Mouse (Mus musculus) spleen, embryonic (tissue): ENCODE results near the gene Tekt1.

ENCODE experiments used
- CTCF ChIA-PET: fragments of 350-600 bp; sonication (Branson Sonifier 250); formaldehyde crosslinking; loops from one replicate; lab custom pipeline; 2022; lab: Charles Lee

The Tekt1 gene

DNA sequence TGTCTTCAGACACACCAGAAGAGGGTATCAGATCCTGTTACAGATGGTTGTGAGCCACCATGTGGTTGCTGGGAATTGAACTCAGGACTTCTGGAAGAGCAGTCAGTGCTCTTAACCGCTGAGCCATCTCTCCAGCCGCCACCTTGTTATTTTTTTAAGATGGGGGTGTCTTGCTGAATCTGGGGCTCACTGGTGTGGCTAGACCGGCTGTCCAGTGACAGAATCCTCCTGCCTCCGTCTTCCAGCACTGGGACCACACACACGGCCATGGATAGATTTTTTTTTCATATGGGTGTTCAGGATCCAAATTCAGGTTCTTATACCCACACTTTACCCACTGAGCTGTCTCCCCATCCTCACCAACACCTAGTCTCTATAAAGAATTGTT is 19.0 kb downstream of the Tekt1 start:
- CTCF ChIA-PET, result interaction anchor here (1.1 kb wide), 1 partner anchor 83 kb away, joined by 3 read pairs; no protein-coding TSS in a partner anchor

DNA sequence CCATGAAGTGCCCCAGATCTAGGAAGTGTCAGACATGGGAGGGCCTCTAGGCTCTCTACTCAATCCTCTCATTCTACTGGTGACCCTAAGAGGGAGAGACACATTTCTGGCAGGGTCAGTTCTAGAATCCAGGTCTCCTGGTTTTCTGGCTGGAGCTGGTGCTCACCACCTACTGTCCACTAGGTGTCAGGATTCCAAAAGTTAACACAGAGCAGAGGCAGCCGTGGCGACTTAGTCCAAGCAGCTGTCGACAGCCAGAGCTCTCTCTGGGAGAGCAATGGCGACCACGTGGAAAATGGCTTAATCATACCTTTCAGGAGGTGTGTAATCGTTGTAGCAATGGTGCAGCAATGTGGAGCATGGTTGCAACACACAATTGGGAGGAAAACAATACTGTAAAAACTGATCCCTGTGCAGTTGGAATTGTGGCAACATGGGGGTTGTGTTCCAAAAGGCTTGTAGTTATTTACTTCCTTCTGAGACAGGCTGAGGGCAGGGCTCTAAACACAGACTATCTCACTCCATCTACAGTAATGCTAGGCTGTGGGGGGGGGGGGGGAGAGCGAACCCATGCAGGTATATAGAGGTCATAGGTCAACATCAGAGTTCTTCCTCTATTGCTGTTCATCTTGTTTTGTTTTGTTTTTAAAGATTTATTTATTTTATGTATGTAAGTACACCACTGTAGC is 19.5 kb downstream of the Tekt1 start:
- CTCF ChIA-PET, result interaction anchor here (0.6 to 0.8 kb wide), 2 partner anchors 70 to 90 kb away, joined by 3 to 6 read pairs; no protein-coding TSS in a partner anchor

DNA sequence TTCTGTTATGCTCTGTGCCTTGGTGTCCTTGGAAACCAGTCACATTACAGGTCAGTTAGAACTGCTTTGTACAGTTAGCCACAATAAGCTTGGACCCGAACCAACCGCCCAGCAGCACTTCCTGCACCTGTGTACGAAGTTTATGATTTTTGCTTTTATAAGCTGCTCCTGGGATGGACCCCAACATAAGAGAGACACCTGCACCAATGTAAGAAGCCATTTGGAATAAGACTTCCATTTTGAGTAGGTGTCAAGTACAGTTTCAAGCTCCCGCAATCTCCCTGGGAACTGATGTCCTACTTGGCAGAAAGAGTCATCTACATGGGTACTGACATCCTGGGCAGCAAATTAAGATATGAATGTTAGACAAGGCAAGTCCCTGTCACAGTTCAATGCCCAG is 22.5 kb downstream of the Tekt1 start:
- CTCF ChIA-PET, result no interaction called here

DNA sequence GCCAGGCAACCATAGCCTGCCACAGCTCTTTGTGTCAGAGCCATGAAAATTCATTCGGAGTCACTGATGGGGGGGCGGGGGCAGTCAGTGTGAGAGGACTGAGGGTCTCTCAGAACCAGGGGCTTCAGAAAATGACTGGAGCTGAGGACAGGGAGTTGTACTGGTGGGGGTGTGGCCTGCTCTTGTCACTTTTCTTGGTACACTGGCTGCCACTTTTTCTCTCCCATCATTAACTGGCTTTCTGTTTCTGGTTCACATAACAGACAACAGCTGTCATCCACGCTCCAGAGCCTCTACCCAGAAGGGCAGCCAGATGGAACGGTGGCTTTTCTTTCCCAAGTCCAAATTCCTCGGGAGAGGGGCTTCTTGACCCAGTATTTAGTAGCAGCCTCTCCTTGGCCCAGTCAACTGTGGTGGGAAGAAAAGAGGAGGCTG is 23.8 kb downstream of the Tekt1 start:
- CTCF ChIA-PET, result interaction anchor here (0.6 kb wide), 1 partner anchor 64 kb away, joined by 6 read pairs; no protein-coding TSS in a partner anchor

DNA sequence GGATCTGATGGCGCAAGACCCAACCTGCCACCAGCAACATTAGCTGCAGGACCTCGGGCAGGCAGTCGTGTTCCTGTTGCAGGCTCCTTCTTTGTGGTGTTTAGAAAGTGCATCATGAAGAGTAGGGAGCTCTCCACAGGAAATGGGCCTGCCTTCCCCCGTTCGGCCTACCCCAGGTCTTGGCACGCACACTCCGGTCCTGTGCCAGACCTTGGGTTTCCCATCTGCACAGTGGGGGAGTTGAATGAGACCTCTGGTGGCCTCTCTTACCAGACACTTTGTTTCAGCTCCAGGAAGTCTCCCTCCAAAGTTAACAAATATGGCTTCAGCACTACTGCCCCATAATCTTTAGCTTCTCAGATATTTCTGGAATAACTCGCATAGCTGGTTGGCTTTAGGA is 25.5 kb downstream of the Tekt1 start:
- CTCF ChIA-PET, result no interaction called here

DNA sequence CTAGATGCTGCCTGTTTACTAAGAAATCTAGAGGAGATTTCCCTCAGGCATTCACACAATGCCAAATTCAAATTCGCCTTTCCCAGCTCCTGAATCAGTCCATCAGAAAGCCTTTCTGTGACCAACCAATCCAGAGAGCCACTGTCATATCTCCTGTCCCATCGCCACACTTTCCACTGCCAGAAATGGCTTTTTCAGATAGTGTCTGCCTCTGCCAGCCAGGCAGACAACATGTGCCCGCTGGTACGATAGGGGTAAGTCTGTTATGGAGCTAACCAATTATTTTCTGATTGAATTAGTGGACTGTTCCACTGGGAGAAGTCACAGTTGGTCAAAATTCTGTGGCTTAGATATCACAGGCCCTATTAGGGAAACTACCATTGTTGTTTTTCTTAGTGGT is 27.6 kb downstream of the Tekt1 start:
- CTCF ChIA-PET, result interaction anchor here (0.6 kb wide), 1 partner anchor 514 kb away, joined by 3 read pairs; no protein-coding TSS in a partner anchor

DNA sequence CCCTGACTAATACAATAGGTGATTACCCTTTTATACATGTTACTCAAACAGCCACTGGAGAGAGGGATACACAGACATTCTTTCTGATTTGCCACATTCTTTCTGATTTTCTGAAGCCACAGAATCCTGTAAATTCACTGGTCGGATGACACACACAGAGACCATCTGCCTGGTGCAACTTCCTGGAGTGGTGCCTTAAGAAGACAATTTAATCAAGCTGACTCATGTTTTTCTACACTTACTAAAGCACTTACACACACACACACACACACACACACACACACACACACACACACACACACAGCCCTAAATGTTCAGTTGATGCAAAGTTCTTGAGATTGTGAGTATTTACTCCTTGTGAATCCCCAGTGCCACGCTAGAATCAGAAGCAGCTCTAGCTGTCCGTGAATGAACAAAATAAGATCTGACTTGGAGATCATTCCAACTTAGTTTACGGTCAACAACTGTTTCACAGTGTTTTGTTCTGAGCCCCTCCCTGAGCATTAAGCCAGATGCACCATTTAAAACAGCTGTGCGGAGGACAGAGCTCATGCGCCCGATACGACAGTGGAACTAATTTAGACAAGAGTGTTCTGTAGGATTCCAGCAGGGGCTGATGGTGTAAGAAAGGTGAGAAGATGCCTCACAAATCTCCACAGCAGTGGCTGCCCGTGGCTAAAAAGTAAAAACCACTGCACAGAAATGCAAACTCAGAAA is 29.1 kb downstream of the Tekt1 start:
- CTCF ChIA-PET, result no interaction called here

DNA sequence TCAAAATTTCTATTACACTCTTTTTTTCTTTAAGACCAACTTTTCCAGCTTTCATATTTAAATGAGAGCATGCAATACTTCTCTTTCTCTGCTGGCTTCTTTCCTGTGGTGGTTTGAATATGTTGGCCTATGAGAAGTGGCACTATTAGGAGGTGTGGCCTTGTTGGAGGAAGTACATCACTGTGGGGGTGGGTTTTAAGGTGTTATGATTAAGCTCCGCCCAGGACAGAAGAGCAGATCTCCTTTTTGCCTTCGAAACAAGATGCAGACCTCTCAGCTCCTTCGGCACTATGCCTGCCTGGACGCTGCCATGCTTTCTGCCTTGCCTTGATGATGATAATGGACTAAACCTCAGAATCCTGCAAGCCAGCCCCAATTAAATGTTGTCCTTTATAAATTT is 36.5 kb downstream of the Tekt1 start:
- CTCF ChIA-PET, result no interaction called here

DNA sequence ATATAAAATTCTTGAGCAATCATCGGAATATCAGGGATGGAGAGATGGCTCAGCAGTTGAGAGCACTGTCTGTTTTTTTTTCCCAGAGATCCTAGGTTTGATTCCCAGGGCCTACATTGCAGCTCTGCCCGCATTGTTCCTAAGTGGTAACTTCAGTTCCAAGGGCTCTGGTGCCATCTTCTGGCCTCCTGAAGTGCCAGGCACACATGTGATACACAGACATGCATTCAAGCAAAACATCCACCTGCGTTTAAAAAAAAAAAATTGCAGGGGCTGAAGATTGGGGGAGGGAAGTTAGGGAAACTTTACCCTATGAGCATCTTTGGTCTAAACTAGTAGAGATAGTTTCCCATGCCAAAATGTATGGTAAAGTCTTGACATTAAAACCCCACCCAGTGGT is 37.8 kb downstream of the Tekt1 start:
- CTCF ChIA-PET, result interaction anchor here (0.8 kb wide), 1 partner anchor 99 kb away, joined by 3 read pairs; no protein-coding TSS in a partner anchor

DNA sequence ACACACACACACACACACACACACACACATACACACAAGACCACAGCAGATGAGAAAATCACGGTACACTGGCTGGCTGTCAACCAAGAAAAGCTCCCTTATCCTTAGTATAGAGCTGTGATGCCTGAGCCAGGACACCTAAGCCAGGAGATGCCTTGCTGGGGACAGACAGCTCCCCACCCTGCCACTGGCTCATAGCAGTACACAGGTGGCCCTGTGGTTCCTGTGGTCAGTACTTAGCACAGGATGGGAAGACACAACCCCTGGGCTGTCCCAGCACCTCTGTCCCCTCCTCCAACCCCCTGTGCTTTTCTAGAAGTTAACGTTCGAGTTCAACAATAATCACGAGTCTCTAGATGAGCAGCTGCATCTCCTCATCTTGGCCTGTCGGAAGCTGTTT is 44.2 kb downstream of the Tekt1 start:
- CTCF ChIA-PET, result no interaction called here

DNA sequence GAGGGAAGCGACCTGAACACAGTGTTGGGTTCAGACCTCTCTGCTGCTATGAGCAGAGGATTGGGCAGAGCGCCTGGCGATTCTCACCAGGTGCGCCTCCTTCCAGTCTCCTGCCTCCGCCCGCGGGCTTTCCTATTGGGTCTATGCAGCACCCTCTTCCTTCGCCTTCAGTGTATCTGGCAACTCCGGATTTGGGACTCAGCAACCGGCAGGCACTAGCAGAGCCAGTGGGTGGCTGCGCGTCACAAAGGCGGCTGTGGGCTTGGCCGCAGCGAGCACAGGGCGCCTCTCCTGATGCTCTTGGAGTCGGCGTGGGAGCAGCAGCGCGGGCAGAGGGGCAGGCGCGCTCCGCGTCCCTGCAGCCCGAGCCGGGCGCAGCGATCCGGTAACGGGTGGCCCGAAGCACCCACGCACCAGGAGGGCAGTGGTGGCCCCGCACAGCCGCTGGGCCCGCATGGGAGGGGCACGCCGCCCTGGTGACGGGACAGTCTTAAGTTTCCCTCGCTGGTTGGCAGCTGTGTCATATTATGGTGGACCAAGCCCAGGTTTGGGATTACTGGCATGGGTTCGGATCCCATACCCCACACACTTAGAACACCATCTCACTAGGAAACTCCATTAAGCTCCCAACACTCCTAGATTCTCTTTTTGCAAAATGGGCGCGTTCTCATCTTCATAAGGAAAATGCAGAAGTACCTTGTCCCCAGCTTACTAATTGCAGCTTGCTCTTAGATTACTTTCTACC is 47.9 kb downstream of the Tekt1 start, which contains the start of gene Fbxo39:
Fbxo39 (plus strand) TSS at position 294 of the 745 bp plus-strand sequence.
- CTCF ChIA-PET, result no interaction called here

DNA sequence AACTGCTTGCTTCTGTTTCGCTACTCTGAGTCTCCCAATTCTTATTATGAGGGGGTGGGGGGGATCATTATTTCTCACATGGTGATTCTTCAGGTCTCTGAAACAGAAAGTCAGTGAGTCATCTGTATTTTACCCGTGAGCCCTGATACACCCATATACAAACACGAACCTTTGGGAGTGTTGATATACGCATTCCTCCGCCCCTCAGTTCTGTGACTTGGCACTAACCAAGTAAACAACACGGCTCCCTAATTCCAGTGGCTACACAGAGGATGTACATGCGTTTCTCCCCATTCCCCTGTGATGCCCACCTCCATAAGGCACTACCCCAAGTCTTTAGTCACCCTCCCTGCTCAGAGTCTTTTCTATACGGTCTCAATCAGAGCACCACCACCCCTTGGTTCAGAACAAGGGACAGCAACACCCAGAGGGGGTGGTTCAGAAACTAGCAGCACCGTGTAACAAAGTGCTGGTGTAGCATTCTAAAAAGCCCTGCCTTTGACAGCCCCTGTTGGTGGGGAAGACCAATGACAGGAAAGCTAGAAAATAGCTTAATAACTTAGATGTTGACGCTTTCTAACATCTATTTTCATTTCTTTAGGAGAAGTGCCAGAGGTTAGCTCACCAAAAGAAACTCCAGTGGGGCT is 50.8 kb downstream of the Tekt1 start:
- CTCF ChIA-PET, result no interaction called here

DNA sequence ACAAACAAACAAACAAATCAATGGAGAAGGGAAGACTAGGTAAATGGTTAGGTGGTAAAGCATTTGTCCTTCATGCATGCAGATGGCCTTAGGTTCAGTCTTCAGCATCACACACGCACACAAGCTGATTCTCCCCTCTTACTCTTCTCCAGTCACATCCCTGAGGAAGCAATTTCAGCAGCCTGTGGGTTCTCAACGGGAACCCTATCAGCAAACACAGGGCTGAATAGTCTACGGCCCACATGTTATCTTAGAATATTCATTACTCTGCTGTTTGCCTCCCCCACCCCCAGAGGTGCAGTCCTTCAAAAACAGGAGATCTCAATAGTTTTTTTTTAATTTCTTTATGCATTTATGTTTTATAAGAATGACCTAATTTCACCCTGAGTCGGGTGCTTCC is 51.8 kb downstream of the Tekt1 start:
- CTCF ChIA-PET, result no interaction called here

DNA sequence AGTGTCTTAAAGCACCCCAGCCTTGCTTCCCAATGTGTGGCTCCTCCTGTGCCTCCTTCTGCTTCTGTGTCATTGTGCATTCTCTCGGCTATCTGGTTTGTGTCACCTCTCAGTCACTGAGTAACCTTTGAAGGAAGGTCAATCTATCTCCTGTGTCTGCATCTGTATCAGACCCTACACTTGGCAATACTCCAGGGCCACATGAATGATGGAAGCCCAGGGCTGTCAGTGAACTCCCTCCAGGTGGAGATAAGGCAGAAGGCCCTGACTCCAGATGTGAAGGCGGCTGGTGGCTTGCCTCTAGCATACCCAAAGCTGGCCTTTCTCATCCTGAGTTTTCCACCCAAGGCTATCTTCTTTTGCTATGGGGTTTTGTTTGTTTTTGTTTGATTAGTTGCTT is 53.3 kb downstream of the Tekt1 start:
- CTCF ChIA-PET, result no interaction called here

DNA sequence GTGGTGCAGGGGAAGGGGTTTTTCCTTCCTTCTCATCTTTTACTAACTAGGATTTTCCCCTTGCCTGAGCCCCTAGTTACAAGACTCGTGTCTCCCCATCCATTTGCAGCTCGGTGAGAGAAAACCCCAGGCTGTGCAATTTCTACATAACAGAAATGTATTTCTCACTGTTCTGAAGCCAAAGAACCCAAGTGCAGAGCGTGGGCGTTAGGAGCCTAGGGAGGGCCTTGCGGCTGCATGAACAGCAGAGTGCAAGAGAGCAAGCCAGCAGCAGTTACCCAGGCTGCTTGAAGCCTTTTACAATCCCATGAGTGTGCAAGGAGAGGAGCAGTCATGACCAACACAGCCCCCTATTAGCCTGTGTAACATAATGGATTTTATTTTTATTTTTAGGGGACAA is 54.8 kb downstream of the Tekt1 start:
- CTCF ChIA-PET, result no interaction called here

DNA sequence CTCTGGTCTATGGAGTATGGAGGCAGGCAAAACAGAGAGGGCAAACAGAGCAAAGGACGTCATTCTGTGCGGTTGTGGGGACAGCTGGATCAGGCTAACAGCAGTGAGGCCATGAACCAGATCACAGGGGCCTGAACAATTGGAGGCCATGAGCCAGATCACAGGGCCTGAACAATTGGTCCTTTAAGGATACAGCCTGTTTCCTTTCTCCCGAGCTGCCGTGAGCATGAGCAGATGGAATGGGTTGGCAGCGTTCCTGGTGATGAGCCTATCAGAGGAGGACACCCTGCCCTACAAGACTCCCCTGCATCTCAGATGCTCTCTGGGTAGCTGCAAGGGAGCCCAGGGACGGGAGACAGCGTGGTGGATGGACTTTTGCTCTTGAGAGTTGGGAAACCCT is 60.0 kb downstream of the Tekt1 start:
- CTCF ChIA-PET, result no interaction called here

DNA sequence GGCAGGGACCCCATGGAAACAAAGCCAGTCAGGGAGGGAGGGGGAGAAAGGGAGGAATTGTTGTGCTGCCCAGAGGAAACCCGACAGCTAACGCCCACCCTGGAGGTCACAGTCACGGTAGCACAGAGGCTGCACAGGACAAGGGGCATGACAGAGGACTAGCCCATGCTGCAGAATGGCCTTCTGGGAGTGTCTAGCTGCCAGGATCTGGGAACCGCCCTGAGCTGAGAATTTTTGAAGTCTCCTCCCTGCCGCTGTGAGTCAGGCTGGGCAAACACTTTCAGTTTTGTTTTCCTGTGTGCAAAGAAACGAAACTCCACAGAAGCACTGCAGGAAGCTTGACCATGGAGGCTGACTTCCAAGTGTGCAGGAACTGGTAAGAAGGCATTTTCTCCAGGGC is 60.9 kb downstream of the Tekt1 start, which contains the start of gene Xaf1:
Xaf1 (plus strand) TSS at position 296 of the 400 bp plus-strand sequence.
- CTCF ChIA-PET, result no interaction called here
